Mouse (Mus musculus) thymus, postnatal 0 days (tissue): ENCODE measurements around the gene Hspb6. TPM values are rescaled to one million over a fixed set of nuclear protein-coding genes. Genes with fewer than 3 reads are reported as not detected.
A peak's percentile ranks its signal among the peaks of the same experiment; 100 is the strongest.

Source experiments
- DNase-seq: peaks from one replicate; pipeline ENCODE4 v3.0.0-alpha.2; 2015; ENCODE audit warnings: low spot score
- polyA plus RNA-seq: library from polyadenylated mRNA; unstranded; fragments of >200 nt; fragmentation: Nextera tagmentation; extraction: Ambion mirVana; gene quantifications from 2 replicates; pipeline ENCODE4 v1.2.1, GENCODE M21; 2015

Gene Hspb6
- polyA plus RNA-seq, 1 experiment from 2014 or later, result 7.5 TPM

GRCm38 (mm10) chr7:30551445-30552101 is 405 bp upstream of the Hspb6 start:
- DNase-seq, result no peak

DNA sequence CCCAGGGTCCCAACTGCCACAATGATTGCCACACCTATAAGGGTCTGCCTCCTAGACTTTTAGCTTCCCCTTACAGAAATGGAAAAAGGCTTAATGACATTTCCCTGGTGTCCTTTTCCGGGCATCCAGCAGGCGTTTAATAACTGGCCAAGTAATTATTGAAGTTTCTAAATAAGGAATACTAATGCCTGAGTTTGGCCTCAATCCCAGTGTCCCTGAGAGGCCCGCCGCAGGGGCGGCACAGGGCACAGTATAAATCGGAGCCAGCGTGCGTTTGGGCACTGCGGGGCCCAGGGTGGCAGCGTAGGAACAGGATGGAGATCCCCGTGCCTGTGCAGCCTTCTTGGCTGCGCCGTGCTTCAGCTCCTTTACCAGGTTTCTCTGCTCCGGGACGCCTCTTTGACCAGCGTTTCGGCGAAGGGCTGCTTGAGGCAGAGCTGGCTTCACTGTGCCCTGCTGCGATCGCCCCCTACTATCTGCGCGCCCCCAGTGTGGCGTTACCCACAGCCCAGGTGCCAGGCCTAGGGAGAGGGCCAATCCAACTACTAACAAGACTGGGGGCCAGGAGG is 1.1 kb downstream of the Hspb6 start:
- DNase-seq, result peak; percentile 33

DNA sequence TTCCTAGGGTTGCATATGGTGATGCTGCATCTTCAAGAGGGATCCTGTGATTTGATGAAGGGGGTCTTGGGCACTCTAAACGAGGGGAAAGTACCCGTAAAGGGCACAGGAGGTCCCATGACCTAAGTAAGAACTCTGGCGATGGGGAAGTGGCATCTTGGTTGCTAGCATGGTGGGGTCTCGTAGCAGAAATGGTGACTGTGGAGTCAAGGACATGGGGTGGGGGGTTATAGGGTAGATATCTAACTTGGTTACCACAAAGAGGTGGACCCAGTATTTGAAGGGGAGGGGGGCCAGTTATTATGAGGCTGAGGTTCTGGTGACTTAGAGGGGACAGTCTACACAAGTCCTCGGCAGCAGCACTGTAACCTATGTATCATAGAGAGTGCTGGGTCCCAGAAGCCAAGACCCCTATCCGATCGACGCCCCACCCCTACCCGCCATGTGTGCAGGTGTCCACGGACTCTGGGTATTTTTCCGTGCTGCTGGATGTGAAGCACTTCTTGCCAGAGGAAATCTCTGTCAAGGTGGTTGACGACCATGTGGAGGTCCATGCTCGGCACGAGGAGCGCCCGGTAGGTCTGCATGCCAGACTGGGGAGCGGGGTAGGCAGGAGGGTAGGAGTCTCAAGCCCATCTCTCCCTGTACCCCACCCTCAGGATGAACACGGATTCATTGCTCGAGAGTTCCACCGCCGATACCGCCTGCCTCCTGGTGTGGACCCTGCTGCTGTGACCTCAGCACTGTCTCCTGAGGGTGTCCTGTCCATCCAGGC is 2.0 kb downstream of the Hspb6 start:
- no peak for DNase-seq

DNA sequence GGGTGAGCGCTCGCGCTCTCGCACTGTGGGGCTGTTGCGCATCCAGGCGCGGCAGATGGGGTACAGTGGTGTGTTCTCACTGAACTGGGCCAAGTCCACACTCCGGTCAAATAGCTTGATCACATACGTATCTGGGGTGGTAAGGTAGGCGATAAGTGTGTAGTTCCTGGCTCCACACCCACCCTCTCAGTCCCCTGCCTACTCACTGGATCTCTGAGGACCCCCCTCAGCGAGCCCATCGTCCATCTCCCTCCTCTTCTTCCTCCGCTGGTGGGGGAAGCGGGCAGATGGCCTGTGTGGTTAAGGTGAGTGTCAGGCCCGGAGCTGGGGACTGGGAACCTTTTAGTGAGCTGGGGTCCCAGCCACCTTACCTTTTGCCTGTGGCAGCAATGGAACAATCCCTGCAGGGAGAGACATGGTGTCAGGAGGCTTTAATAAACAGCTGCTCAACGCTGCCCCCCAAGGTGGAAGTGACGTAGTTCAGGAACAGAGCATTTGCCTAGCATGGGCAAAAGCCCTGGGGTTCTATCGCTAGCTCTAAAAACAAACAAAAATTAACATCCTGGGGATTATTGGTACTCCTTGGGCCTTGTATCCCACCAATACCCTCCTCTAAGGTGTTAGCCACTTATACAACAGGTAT is 5.0 kb downstream of the Hspb6 start:
- DNase-seq, result peak; percentile 31

DNA sequence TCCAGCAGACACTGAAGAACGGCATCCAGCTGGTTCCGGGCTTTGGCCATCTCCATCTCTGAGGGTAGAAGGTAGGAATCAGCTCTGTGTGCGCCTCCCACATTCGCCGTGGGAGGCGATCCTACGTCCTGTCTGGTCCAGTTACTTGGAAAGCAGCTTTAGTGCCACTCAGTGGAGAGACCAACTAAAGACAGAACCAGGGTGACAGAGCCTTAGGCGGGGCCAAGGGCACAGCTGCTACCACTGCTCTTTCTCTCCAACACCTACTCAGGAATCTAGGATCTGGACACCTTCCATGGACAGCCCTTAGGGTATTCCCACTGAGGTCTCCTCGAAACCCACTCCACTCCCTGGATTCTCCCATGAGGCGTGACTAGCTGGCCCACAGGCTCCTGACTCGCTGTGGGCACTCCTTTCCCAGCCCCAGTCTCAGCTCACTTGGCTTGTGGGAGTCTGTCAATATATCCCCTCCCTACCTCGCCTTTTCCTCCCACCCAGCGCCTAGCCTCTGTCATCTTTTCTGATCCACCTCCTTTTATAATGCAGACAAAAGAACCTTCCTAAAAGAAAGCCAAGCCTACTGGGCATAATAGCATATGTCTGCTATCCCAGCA is 6.0 kb downstream of the Hspb6 start:
- DNase-seq, result no peak

DNA sequence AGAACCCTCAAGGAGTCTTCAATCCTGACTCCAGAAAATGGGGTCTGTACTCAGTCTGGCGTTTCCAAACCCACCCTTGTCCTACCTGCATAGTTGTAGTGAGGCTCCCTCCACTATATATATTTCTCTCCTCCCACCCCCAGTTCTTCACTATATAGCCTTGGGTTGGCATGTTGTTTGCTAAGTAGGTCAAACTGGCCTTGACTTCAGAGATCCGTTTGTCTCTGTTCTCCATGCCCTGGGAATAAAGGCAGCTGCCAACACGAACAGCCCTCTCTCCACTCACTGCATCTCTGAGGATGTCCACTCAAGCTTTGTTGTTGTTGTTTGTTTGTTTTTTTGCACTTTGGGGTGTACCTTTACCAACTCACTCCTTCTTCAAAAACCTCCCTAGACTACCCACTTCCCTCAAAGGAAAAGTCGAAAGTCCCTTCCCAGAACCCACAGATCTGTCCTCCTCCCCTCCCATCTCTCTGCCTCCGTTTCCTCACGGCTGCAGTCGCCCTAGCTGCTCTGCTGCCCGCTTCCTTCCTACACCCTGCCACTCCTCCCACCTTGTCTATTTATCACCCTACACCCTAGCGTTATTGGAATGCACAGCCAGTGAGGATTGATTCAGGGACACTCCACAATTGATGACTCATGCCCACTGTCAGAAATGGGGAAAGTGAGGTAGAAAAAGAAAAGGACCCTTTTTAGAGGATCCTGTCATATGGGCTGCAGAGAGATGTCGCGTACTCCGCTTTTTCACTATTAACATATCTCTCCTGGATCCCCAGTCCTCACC is 6.9 kb downstream of the Hspb6 start:
- DNase-seq, result peak; percentile 16

DNA sequence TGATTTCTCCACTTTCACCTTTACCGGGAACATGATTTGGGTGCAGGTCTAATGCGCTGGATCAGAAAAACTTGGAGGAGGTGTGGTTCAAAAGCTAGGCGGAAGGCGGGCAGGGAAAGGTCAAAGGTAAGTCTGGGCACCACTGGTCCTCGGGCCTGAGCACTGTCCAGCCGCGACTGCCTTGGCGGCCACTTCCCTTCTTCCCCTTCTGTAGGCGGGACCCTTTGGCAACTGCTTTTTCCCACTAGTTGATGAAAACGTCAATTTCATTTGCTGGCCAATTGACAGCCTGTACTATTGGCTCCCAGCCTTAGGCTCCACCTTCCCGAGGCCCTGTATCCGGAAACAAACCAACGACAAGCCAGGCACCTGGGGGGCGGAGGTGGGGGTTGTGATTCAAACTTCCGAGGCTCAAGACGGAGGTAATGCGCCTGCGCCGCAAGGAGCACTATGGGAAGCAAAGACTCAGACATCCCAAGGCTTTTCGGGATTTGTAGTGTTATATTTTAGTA is 7.5 kb downstream of the Hspb6 start, which contains the start of gene Lin37:
Gene Lin37 (minus strand): TSS at position 396 of the 512 bp plus-strand sequence.
- DNase-seq, result peak; percentile 96

GRCm38 (mm10) chr7:30560296-30560695 is 8.3 kb downstream of the Hspb6 start:
- no peak for DNase-seq

DNA sequence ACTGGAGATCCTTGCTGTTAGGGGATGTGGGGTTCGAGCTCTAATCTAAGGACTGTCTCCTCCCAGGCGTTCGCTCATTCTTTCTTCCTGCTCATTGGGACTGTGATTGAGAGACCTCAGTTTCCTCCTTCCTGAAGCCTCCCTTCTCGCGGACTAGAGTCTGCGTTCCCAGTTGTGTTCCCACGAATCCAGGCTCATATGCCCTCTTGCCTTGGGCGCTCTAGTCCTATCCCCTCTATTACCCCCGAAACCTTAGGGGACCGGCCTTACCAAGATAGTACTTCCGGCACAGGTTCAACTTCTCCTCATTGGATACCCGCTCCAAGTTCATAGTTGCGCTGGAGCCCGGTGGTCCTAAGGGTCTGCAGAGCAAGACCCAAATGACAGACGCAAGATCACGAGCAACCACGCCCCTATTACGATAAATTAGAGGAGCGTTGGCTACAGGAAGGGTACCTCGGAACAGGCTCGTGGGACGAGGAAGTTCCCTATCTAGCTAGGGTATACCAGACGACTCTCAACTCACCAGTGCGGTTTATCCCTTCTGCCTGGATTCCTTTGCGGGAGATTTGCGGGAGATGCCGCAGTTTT is 10.6 kb downstream of the Hspb6 start:
- DNase-seq, result no peak

GRCm38 (mm10) chr7:30563117-30563905 is 11.3 kb downstream of the Hspb6 start, which contains the start of the genes U2af1l4, Gm49396 and Psenen:
U2af1l4 (plus strand) TSS chr7:30563301.
Gm49396 (plus strand) TSS chr7:30563344.
Psenen (minus strand) TSS chr7:30563627.
- DNase-seq, result peak; percentile 98

- peak; percentile 50 for DNase-seq
Measured at GRCm38 (mm10) chr7:30563906-30564280, 11.9 kb downstream of the Hspb6 start.

DNA sequence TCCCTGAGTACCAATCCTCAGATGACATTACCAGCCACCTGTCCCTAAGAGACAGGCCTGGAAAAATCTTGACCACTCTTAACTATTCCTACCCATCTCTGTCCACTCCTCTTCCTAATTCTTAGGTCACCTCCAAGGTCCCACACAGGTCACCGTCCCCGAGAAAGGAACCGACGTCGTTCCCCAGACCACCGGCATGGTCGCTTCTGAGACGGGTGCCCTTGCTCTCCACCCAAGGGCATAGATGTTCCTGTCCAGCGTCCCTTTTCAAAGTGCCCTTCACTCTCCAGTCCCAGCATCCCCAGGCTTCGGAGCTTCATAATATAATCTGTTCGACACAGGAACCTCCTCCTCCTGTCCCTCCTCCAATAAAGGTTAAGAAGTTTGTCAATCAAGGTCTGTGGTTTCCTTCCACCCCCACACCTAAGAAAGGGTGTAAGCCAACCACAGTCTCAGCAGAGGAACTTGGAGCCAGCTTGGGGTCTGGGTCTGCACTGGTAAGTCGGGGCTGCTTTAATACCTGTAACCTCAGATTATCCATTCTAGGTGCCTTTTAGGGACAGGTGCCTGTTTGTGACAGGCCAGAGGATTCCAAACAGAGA is 13.1 kb downstream of the Hspb6 start, which contains the start of gene Igflr1:
Gene Igflr1 (plus strand): TSS at position 458 of the 602 bp plus-strand sequence.
- DNase-seq, result no peak

- DNase-seq, result no peak
Measured at GRCm38 (mm10) chr7:30566033-30566432, 14.1 kb downstream of the Hspb6 start.

GRCm38 (mm10) chr7:30567555-30567954 is 15.6 kb downstream of the Hspb6 start:
- DNase-seq, result no peak

GRCm38 (mm10) chr7:30572389-30572788 is 20.4 kb downstream of the Hspb6 start:
- no peak for DNase-seq

DNA sequence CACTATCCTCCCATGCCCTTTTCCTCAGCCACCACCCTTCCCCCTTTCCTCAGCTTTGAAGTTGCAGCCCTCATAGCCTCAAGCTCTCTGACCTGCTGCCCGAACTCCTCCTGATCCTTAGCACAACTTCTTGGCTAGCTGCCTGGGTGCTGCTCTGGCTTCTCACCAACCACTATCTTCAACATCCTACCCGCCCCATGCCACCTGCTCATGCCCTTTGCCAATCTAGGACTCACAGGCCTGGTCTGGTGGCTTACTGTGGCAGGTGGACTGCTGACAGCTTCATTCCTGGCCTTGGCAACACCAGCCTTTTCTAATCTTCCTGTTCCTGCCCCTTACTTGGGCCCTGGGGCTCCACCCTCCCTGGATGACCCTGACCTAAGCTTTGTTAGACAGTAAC is 21.0 kb downstream of the Hspb6 start:
- DNase-seq, result no peak

DNA sequence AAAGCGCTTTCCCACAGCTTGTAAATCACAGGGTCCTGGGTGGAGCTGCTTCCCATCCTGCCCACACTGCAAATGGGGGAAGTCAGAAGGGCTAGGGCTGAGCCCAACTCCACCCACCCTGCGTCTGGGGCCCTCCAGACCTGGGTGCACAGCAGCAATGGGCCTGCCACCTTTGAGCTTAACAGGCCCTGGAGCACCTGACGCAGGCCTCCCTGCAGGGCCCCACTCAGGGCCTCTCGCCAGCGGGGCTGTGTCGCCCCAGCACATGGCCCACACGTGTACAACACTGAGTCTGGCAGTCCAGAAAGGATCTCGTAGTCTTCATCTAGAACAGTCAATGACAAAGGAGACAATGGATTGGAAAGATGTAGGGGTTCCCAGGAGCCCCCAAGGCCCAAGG is 28.0 kb downstream of the Hspb6 start:
- DNase-seq, result no peak

- DNase-seq, result no peak
Measured at GRCm38 (mm10) chr7:30581547-30581946, 29.6 kb downstream of the Hspb6 start.

- DNase-seq, result no peak
Measured at GRCm38 (mm10) chr7:30584339-30584738, 32.4 kb downstream of the Hspb6 start.
